In the genomic region with DNA sequence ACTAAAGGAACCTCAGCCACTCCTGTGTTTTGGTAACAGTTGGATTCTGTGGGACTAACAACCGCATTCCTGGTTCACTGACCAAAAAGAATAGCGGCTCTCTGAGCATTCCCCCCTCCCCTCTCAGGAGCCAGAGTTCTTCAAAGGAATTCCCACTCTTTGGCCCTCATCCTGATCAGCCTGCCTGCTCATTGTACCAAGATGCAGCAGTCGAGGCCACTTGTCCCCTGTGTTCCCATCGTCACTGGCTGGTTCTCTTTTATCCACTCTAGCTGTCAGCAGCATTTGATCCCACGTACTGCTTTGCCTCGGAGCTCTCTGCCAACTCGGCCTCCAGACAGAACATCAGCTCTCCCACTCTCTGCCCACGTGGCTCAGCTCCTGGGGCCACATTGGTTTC, we compare ENCODE assay signal across 16 mouse cellular contexts. TPM values are rescaled to one million over a fixed set of nuclear protein-coding genes. Genes with fewer than 3 reads are reported as not detected.
A peak's percentile ranks its signal among the peaks of the same experiment; 100 is the strongest.
DNase-seq lines count a peak whose midpoint lies in the region; ATAC-seq lines count a peak whose summit lies in the region.
"Had no signal": no experiment of that assay in that cellular context is flagged by ENCODE, and none has a peak within 500 bp of the region (broad histone marks: within the 10 kb centered on the region; RNA-seq: fewer than 3 reads in every experiment).

No protein-coding gene starts in this region.

- H3K4me1 ChIP-seq in heart, embryonic 10.5 days: peaks cover 9% of the 10 kb centered on the region; the same call in 1 of the 2 replicates
- peaks cover 4% of the 10 kb centered on the region; the same call in 1 of the 2 replicates for H3K4me1 ChIP-seq in neural tube, embryonic 12.5 days
- 0 out of 2 replicates have a peak, but pooled peaks cover 3% of the 10 kb centered on the region for H3K4me1 ChIP-seq in neural tube, embryonic 15.5 days
- peaks cover 12% of the 10 kb centered on the region for H3K4me1 ChIP-seq in hindbrain, embryonic 10.5 days (replicated peaks)
- H3K4me1 ChIP-seq in liver, embryonic 12.5 days: no peaks in the 10 kb centered on the region
- H3K4me1 ChIP-seq: liver, embryonic 13.5 days had no signal

- H3K27me3 ChIP-seq in heart, embryonic 10.5 days (ENCODE audit: insufficient read depth, poor library complexity, severe bottlenecking): no peaks in the 10 kb centered on the region
- no peaks in the 10 kb centered on the region for H3K27me3 ChIP-seq in neural tube, embryonic 12.5 days (replicated peaks)
- H3K27me3 ChIP-seq in neural tube, embryonic 15.5 days (replicated peaks): no peaks in the 10 kb centered on the region
- H3K27me3 ChIP-seq in hindbrain, embryonic 10.5 days (ENCODE audit: insufficient read depth, poor library complexity, severe bottlenecking): no peaks in the 10 kb centered on the region
- H3K27me3 ChIP-seq in liver, embryonic 12.5 days (replicated peaks): no peaks in the 10 kb centered on the region
- H3K27me3 ChIP-seq: liver, embryonic 13.5 days had no signal

- H3K36me3 ChIP-seq in heart, embryonic 10.5 days: no peaks in the 10 kb centered on the region
- H3K36me3 ChIP-seq in neural tube, embryonic 12.5 days: no peaks in the 10 kb centered on the region
- H3K36me3 ChIP-seq in neural tube, embryonic 15.5 days: no peaks in the 10 kb centered on the region
- H3K36me3 ChIP-seq in hindbrain, embryonic 10.5 days: no peaks in the 10 kb centered on the region
- no peaks in the 10 kb centered on the region for H3K36me3 ChIP-seq in liver, embryonic 12.5 days
- H3K36me3 ChIP-seq: liver, embryonic 13.5 days had no signal

- ATAC-seq in neural tube, embryonic 12.5 days (ENCODE audit: low FRiP score, low read depth): peak; percentile 33; the same call in 1 of the 2 replicates
- ATAC-seq in neural tube, embryonic 15.5 days (ENCODE audit: low FRiP score): no peak
- ATAC-seq in erythroblast, adult 5-6 weeks (replicated peaks; ENCODE audit: low FRiP score, poor library complexity, severe bottlenecking): no peak
- no peak for ATAC-seq in liver, embryonic 12.5 days
- ATAC-seq: intestine, embryonic 16.5 days had no signal

- peak; percentile 76 for DNase-seq in heart, embryonic 10.5 days (ENCODE audit: low spot score)
- DNase-seq in heart, adult 8-10 months (ENCODE audit: low spot score): no peak
- peak; percentile 35 for DNase-seq in hindbrain, embryonic 10.5 days (ENCODE audit: low spot score)
- DNase-seq in retina, embryonic 14.5 days (ENCODE audit: low spot score): peak; percentile 71
- DNase-seq: adrenal gland, postnatal 10 days; B cell, adult 2 months; cerebellum, adult 18-20 months; gastrocnemius, postnatal 36 days; liver, embryonic 13.5 days had no signal

- no peak overlapping the region for H3K4me2 ChIP-seq in neural tube, embryonic 12.5 days (replicated peaks)
- H3K4me2 ChIP-seq in neural tube, embryonic 15.5 days: no peak overlapping the region
- no peak overlapping the region for H3K4me2 ChIP-seq in liver, embryonic 12.5 days
- H3K4me2 ChIP-seq: liver, embryonic 13.5 days had no signal

- H3K9me3 ChIP-seq in heart, embryonic 10.5 days: no peaks in the 10 kb centered on the region
- H3K9me3 ChIP-seq in neural tube, embryonic 12.5 days: no peaks in the 10 kb centered on the region
- no peaks in the 10 kb centered on the region for H3K9me3 ChIP-seq in neural tube, embryonic 15.5 days (replicated peaks)
- no peaks in the 10 kb centered on the region for H3K9me3 ChIP-seq in hindbrain, embryonic 10.5 days
- no peaks in the 10 kb centered on the region for H3K9me3 ChIP-seq in liver, embryonic 12.5 days (replicated peaks)
- H3K9me3 ChIP-seq: liver, embryonic 13.5 days had no signal

- H3K9ac ChIP-seq in neural tube, embryonic 12.5 days: no peak overlapping the region
- H3K9ac ChIP-seq in neural tube, embryonic 15.5 days (replicated peaks): no peak overlapping the region
- no peak overlapping the region for H3K9ac ChIP-seq in liver, embryonic 12.5 days
- H3K9ac ChIP-seq: liver, embryonic 13.5 days had no signal

- H3K4me3 ChIP-seq in heart, embryonic 10.5 days: no peak overlapping the region
- H3K4me3 ChIP-seq in neural tube, embryonic 12.5 days: no peak overlapping the region
- H3K4me3 ChIP-seq in neural tube, embryonic 15.5 days (replicated peaks): no peak overlapping the region
- H3K4me3 ChIP-seq in hindbrain, embryonic 10.5 days: no peak overlapping the region
- H3K4me3 ChIP-seq in liver, embryonic 12.5 days: no peak overlapping the region
- H3K4me3 ChIP-seq: layer of hippocampus, adult 2 months; liver, embryonic 13.5 days had no signal

- WGBS in heart, embryonic 10.5 days: 26% methylated on average over 8 of the region's 8 CpGs
- 25% methylated on average over 8 of the region's 8 CpGs for WGBS in neural tube, embryonic 12.5 days
- 21% methylated on average over 8 of the region's 8 CpGs for WGBS in neural tube, embryonic 15.5 days
- 22% methylated on average over 8 of the region's 8 CpGs for WGBS in hindbrain, embryonic 10.5 days
- WGBS in liver, embryonic 12.5 days (ENCODE audit: insufficient replicate concordance): 61% methylated on average over 8 of the region's 8 CpGs

- H3K27ac ChIP-seq in heart, embryonic 10.5 days: no peak overlapping the region
- no peak overlapping the region for H3K27ac ChIP-seq in neural tube, embryonic 12.5 days
- no peak overlapping the region for H3K27ac ChIP-seq in neural tube, embryonic 15.5 days (replicated peaks)
- H3K27ac ChIP-seq in hindbrain, embryonic 10.5 days: peak overlapping the region; percentile 47; the same call in 1 of the 2 replicates
- no peak overlapping the region for H3K27ac ChIP-seq in liver, embryonic 12.5 days
- H3K27ac ChIP-seq: layer of hippocampus, adult 2 months; liver, embryonic 13.5 days; macrophage had no signal

RNA-seq across cellular contexts. Expression of gene Slc34a2, which starts 41.3 kb away (rescaled TPM):
- not detected in 2 replicates for polyA plus RNA-seq in heart, embryonic 10.5 days (2016; fragmentation: Nextera tagmentation; extraction: Ambion mirVana)
- total RNA-seq in heart, adult 8-10 months (2022): under 1 TPM in 1 of 4 experiments, not detected in 3; 0.09 TPM
- polyA plus RNA-seq in neural tube, embryonic 12.5 days (2016; fragmentation: Nextera tagmentation; extraction: Ambion mirVana): not detected in 2 replicates
- polyA plus RNA-seq in neural tube, embryonic 15.5 days (2015; fragmentation: Nextera tagmentation; extraction: Ambion mirVana): 0.09 TPM in 1 of 2 replicates, not detected in the other
- 0.05 TPM in 1 of 2 replicates, not detected in the other for polyA plus RNA-seq in hindbrain, embryonic 10.5 days (2016; fragmentation: Nextera tagmentation; extraction: Ambion mirVana)
- not detected in 2 replicates for total RNA-seq in erythroblast, adult 5-6 weeks (2015; ENCODE audit: low replicate concordance)
- total RNA-seq in erythroblast, adult 5-6 weeks (2017; ENCODE audit: low replicate concordance): not detected in 2 replicates
- not detected in 2 replicates for polyA plus RNA-seq in liver, embryonic 12.5 days (2016; fragmentation: Nextera tagmentation; extraction: Ambion mirVana)
- total RNA-seq: gastrocnemius, postnatal 36 days; layer of hippocampus, adult 2 months had no signal
- polyA plus RNA-seq: macrophage had no signal
